Mouse (Mus musculus) heart, adult 2 months (tissue): ENCODE results near the gene Cpb1.

Experiments used
- CTCF ChIP-seq: fragments of 200-600 bp; IDR thresholded peaks from 2 replicates; pipeline ENCODE4 v1.8.1; 2022; ENCODE audit warnings: antibody characterized with exemption, mild to moderate bottlenecking, moderate library complexity
- POLR2A ChIP-seq: fragments of 200-500 bp; IDR thresholded peaks from 2 replicates; pipeline ENCODE4 v1.6.1; 2011; ENCODE audit warnings: mild to moderate bottlenecking, low read depth, low read length, control low read depth; ENCODE audit not compliant: insufficient read depth

- TF ChIP-seq CTCF (no peak), POLR2A (no peak)
Measured at GRCm38 (mm10) chr3:20222926-20223698, 52.4 kb downstream of the Cpb1 start.
